Mouse (Mus musculus) thymus, postnatal 25 days (tissue): ENCODE results near the gene Ackr4.

Source experiments
- DNase-seq: peaks from one replicate; pipeline ENCODE4 v3.0.0; 2022

The Ackr4 gene

GRCm38 (mm10) chr9:104039031-104039695 is 87.6 kb downstream of the Ackr4 start:
- DNase-seq, result no peak

GRCm38 (mm10) chr9:104038266-104038665 is 88.5 kb downstream of the Ackr4 start:
- DNase-seq, result no peak

GRCm38 (mm10) chr9:104035261-104036015 is 91.3 kb downstream of the Ackr4 start:
- DNase-seq, result peak; percentile 74

- no peak for DNase-seq
These were observed 92.0 kb downstream of the Ackr4 start for GRCm38 (mm10) chr9:104034718-104035117.

GRCm38 (mm10) chr9:104034231-104034630 is 92.5 kb downstream of the Ackr4 start:
- DNase-seq, result no peak
